Mouse (Mus musculus): ENCODE measurements at regions not wholly inside any gene's neighbourhood (a gene's known extent, or its start where the extent isn't known, plus 50 kb on each side); places are given as distances from the start of the nearest gene placed in this dataset.

DNA sequence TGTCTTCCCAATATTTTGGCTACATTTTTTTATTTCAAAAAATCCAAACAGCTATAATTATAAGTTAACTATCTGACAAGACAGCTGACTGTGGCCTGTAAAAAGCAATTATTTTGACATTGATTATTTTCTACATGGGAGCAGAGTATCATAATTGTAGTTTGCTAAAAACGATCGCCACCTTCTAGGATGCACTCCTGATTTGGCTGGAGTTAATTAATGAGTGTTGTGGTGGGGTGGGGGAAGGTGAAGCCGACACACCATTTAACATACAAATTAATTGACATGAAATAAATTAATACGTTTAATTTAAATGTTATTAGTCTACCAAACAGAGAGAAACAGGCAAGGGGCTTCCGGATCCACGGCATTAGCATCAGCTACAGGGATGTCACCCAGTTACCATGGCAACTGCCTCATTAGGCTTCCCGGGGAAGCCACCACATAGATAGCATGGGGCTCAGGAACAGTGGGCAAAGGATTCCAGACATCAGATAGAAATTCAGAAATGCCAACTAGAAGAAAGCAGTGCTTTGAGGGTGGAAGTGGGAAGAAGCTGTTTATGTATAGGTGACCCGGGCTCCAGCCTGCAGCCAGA lies 255.9 kb downstream of the Prdm2 start:
- no peaks in the 10 kb centered on the region for H3K27me3 ChIP-seq
- H3K9me3 ChIP-seq (replicated peaks), result no peaks in the 10 kb centered on the region
- no peak overlapping the region for H3K4me3 ChIP-seq (replicated peaks)
- H3K36me3 ChIP-seq (replicated peaks), result no peaks in the 10 kb centered on the region
- ATAC-seq (ENCODE audit: insufficient read depth), result no peak
- H3K27ac ChIP-seq (replicated peaks), result no peak overlapping the region
- no peaks in the 10 kb centered on the region for H3K4me1 ChIP-seq (replicated peaks)
- no peak overlapping the region for H3K4me2 ChIP-seq
- no peak overlapping the region for H3K9ac ChIP-seq
- WGBS (ENCODE audit: insufficient replicate concordance), result 53% methylated on average over 8 of the region's 8 CpGs

DNA sequence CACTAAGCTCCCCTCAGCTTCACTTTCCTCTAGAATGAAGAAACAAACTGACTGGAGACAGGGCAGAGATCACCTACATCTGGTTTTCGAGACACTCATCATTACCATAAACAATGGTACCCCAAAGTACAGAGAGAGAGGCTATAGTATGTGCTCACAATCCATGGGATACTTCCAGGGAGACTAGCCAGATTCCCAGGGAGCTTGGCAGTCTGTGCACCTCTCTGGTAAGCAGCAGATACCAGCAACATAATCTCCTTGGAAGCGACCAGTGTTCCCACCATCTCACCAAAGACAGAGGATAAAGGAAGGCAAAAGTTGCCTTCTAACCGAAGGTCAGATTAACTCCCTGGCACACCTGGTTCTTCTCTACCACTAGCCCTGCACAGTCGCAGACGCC lies 256.4 kb downstream of the Prdm2 start:
- ATAC-seq (ENCODE audit: insufficient read depth), result no peak
- Histone ChIP-seq H3K27me3 (no peaks in the 10 kb centered on the region), H3K9ac (no peak overlapping the region), H3K4me1 (replicated peaks) (no peaks in the 10 kb centered on the region), H3K4me2 (no peak overlapping the region), H3K9me3 (replicated peaks) (no peaks in the 10 kb centered on the region), H3K4me3 (replicated peaks) (no peak overlapping the region), H3K27ac (replicated peaks) (no peak overlapping the region), H3K36me3 (replicated peaks) (no peaks in the 10 kb centered on the region)
- 60% methylated on average over 5 of the region's 5 CpGs for WGBS (ENCODE audit: insufficient replicate concordance)

DNA sequence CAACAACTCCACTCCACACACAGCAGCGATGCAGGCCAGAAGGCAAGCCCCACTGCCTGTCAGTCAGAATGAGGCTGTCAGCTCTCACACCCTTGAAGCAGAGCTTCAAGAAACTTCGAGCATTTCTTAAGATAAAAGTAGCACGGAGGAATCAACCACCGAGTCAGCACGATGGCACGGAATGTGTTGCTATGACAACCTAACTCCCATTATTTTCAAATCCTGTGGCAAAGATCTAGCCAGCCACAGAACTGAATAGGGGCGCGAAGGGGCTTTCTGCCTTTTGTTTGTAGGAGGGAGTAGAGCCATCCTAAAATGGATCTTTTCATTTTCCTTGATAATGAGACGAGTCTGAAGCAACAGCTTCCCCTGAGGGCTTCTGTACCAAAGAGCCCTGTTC lies 259.1 kb downstream of the Prdm2 start:
- ATAC-seq (ENCODE audit: insufficient read depth), result no peak
- no peaks in the 10 kb centered on the region for H3K36me3 ChIP-seq (replicated peaks)
- no peaks in the 10 kb centered on the region for H3K9me3 ChIP-seq (replicated peaks)
- whole genome bisulfite sequencing (ENCODE audit: insufficient replicate concordance), result 60% methylated on average over 9 of the region's 9 CpGs
- H3K4me3 ChIP-seq (replicated peaks), result no peak overlapping the region
- H3K4me1 ChIP-seq (replicated peaks), result no peaks in the 10 kb centered on the region
- no peaks in the 10 kb centered on the region for H3K27me3 ChIP-seq
- H3K27ac ChIP-seq (replicated peaks), result no peak overlapping the region
- no peak overlapping the region for H3K4me2 ChIP-seq
- no peak overlapping the region for H3K9ac ChIP-seq

DNA sequence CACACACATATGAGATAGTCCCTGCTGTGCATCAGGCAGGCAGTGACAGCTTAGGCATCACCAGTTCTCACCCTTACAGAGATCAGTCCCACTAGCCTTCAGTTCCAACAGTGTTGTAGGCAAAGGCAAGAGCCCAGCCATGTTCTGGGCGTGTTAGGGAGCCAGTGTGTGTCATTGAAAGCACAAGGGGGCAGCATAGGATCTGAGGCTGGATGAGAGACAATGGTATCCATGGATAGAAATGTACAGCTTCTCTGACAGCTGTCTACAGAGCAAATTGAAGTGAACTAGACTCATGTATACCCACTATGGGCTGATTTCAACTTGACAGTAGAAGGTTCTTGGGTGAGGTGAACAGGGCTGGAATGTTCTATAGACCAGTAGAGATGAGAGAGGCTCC lies 259.9 kb downstream of the Prdm2 start:
- Histone ChIP-seq H3K27me3 (no peaks in the 10 kb centered on the region), H3K9ac (no peak overlapping the region), H3K4me1 (replicated peaks) (no peaks in the 10 kb centered on the region), H3K4me2 (no peak overlapping the region), H3K4me3 (replicated peaks) (no peak overlapping the region), H3K27ac (replicated peaks) (no peak overlapping the region), H3K9me3 (replicated peaks) (no peaks in the 10 kb centered on the region), H3K36me3 (replicated peaks) (no peaks in the 10 kb centered on the region)
- WGBS (ENCODE audit: insufficient replicate concordance), result 14% methylated on average over 1 of the region's 1 CpGs
- no peak for ATAC-seq (ENCODE audit: insufficient read depth)

DNA sequence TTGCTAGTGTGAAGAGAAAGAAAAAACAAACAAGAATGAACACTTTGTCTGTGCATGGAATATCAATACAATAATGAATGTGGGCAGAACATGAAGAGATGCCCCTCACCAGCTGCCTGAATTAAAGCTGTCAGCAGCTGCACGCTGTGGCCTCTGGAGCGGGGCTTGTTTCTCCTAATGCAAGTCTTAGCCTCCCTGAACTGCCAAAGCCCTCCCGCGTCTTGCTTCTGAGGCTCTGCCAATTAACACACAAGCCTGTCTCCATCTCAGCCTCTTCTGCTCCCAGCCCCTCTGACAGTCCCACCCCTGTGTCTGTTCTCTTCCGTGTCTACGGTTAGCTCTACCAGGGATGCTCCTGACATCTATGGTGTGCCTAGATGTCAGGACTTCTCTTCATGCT lies 265.1 kb downstream of the Prdm2 start:
- no peak overlapping the region for H3K27ac ChIP-seq (replicated peaks)
- 66% methylated on average over 6 of the region's 6 CpGs for WGBS (ENCODE audit: insufficient replicate concordance)
- no peaks in the 10 kb centered on the region for H3K36me3 ChIP-seq (replicated peaks)
- ATAC-seq (ENCODE audit: insufficient read depth), result no peak
- H3K4me2 ChIP-seq, result no peak overlapping the region
- H3K9ac ChIP-seq, result no peak overlapping the region
- H3K4me3 ChIP-seq (replicated peaks), result no peak overlapping the region
- H3K9me3 ChIP-seq (replicated peaks), result no peaks in the 10 kb centered on the region
- H3K27me3 ChIP-seq, result no peaks in the 10 kb centered on the region
- H3K4me1 ChIP-seq (replicated peaks), result no peaks in the 10 kb centered on the region

DNA sequence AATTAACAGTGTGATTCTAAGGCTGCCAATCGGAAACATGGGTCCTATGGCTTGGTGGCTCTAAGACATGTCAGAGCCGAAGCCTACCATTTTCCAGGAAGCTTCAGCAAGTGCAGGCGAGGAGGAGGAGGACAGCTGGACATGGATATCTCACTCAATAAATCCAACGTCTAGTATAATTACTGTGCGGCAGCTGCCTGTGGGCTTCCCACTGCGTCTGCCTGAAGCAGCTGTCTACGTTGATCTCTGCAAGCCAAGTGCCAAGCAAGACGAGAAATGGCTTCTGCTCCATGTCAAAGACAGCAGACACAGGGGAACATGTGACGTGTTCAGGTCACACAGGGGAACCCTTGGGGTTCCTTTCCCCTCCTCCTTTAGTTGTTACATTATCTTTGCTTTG lies 279.2 kb downstream of the Prdm2 start:
- no peak for ATAC-seq (ENCODE audit: insufficient read depth)
- Histone ChIP-seq H3K27me3 (no peaks in the 10 kb centered on the region), H3K9me3 (replicated peaks) (0 out of 2 replicates have a peak, but pooled peaks cover 3% of the 10 kb centered on the region), H3K36me3 (replicated peaks) (no peaks in the 10 kb centered on the region), H3K27ac (replicated peaks) (no peak overlapping the region), H3K4me3 (replicated peaks) (no peak overlapping the region), H3K4me1 (replicated peaks) (no peaks in the 10 kb centered on the region), H3K9ac (no peak overlapping the region), H3K4me2 (no peak overlapping the region)
- 65% methylated on average over 9 of the region's 9 CpGs for WGBS (ENCODE audit: insufficient replicate concordance)

DNA sequence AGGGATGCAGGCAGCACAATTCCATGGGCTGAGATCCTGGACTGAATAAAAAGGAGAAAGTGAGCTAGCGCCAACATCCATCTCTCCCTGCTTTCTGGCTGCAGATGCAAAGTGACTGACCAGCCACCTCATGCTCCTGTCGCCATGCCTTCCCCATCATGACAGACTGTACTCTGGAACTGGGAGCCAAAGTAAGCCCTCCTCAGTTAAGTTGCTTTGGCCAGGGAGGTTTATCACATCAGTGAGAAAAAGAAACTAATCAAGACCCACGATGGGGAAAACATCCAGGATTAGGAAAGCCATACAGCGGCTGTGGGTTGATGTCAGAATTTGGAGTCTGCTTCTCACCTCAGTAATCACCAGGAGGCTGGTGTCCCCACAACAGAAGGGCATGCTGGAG lies 283.6 kb downstream of the Prdm2 start:
- 61% methylated on average over 4 of the region's 4 CpGs for WGBS (ENCODE audit: insufficient replicate concordance)
- Histone ChIP-seq H3K9me3 (replicated peaks) (no peaks in the 10 kb centered on the region), H3K4me3 (replicated peaks) (no peak overlapping the region), H3K27ac (replicated peaks) (no peak overlapping the region), H3K27me3 (no peaks in the 10 kb centered on the region), H3K4me1 (replicated peaks) (no peaks in the 10 kb centered on the region), H3K4me2 (no peak overlapping the region), H3K36me3 (replicated peaks) (no peaks in the 10 kb centered on the region), H3K9ac (no peak overlapping the region)
- no peak for ATAC-seq (ENCODE audit: insufficient read depth)

DNA sequence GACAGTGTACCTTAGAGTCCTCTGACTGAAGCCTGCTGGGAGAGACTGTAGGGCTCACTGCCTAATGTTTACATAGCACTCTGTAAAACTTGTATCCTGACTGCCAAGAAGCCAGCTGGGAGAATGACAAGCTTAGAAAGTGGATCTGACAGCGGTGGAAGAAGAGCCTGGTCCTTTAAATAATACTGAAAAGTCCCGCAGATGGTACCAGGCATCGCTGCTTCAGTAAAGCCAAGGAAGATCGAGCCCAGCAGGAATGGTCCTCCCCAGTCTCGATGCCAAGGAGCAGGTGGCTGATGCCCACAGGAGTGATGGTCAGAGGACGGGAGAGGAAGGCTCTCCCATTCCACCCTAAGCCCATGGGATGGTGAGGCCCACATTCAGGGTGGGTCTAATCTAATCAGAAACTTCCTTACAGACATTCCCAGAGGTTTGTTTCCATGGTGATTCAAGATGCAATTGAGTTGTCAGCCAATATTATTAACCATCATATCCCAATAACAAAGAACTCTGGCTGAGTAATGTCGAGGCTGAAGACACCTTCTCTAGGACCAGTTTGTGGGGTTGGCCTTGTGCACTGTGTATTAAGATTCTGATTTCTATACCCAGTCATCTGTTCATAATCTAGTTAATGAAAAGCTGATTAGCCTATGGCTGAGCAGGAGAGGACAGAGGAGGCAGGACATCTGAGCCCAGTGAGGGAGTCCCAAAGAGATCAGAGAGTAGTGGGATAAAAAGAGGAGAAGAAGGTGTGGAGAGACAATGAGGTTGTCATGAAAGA lies 285.3 kb downstream of the Prdm2 start:
- Histone ChIP-seq H3K36me3 (replicated peaks) (no peaks in the 10 kb centered on the region), H3K9me3 (replicated peaks) (no peaks in the 10 kb centered on the region), H3K9ac (no peak overlapping the region), H3K27me3 (no peaks in the 10 kb centered on the region), H3K4me3 (replicated peaks) (no peak overlapping the region), H3K4me2 (no peak overlapping the region), H3K27ac (replicated peaks) (no peak overlapping the region), H3K4me1 (replicated peaks) (no peaks in the 10 kb centered on the region)
- no peak for ATAC-seq (ENCODE audit: insufficient read depth)
- WGBS (ENCODE audit: insufficient replicate concordance), result 67% methylated on average over 7 of the region's 7 CpGs

DNA sequence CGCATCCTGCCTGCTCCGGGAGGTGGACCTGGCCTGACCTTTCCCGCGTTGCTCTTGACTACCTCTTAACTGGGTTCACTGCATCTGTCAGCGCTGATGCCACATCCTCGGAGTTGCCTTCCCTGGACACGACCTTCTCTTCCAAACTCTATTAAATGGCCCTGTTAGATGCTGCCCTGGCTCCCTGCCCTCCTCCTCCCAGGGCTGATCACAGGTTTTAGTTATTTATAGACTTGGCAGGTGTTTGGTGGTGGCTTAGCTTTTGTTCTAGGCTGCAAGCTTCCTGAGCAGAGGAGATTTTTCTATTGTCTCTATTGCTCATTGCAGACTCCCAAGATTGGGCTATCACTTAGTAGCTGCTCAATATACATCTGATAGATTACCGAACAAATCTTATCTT lies 287.7 kb downstream of the Prdm2 start:
- WGBS (ENCODE audit: insufficient replicate concordance), result 66% methylated on average over 8 of the region's 8 CpGs
- ATAC-seq (ENCODE audit: insufficient read depth), result no peak

DNA sequence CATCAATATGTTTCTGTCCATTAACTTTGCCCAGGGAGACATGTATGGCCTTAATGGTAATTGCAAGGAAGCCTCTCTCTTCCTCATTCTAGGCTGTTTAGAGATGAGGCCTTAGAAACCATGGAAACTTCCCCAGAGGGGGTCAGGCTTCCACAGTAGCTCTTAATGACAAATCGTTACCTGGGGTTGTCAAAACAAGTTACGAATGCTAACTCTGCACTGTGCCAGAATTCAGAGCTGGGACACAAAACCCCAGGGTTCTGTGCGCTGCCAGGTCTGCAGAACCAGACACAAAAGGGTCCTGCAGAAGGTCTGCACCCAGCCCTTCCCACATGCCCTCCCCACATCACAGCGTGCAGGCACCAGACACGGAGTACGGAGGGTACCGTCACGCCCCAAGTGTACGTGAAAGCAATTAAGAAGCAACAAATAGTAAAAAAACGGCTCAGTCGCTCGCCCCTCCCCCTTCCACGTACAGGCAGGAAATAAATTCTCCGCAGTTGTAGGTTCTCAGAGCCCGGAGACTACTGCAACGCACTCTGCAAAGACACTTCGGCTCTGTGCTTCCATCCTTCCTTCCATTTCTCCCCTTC lies 303.3 kb downstream of the Prdm2 start:
- no peak overlapping the region for H3K4me3 ChIP-seq (replicated peaks)
- H3K4me1 ChIP-seq (replicated peaks), result no peaks in the 10 kb centered on the region
- 46% methylated on average over 17 of the region's 17 CpGs for WGBS (ENCODE audit: insufficient replicate concordance)
- no peak overlapping the region for H3K27ac ChIP-seq (replicated peaks)
- ATAC-seq (ENCODE audit: insufficient read depth), result no peak
- H3K9me3 ChIP-seq (replicated peaks), result no peaks in the 10 kb centered on the region
- H3K36me3 ChIP-seq (replicated peaks), result no peaks in the 10 kb centered on the region
- no peak overlapping the region for H3K4me2 ChIP-seq
- no peaks in the 10 kb centered on the region for H3K27me3 ChIP-seq
- H3K9ac ChIP-seq, result no peak overlapping the region

More for the DNA sequence above, 287.7 kb downstream of the Prdm2 start:
- Histone ChIP-seq H3K9ac (no peak overlapping the region), H3K9me3 (replicated peaks) (no peaks in the 10 kb centered on the region), H3K4me3 (replicated peaks) (no peak overlapping the region), H3K4me1 (replicated peaks) (no peaks in the 10 kb centered on the region), H3K36me3 (replicated peaks) (no peaks in the 10 kb centered on the region), H3K27me3 (no peaks in the 10 kb centered on the region), H3K4me2 (no peak overlapping the region), H3K27ac (replicated peaks) (no peak overlapping the region)

DNA sequence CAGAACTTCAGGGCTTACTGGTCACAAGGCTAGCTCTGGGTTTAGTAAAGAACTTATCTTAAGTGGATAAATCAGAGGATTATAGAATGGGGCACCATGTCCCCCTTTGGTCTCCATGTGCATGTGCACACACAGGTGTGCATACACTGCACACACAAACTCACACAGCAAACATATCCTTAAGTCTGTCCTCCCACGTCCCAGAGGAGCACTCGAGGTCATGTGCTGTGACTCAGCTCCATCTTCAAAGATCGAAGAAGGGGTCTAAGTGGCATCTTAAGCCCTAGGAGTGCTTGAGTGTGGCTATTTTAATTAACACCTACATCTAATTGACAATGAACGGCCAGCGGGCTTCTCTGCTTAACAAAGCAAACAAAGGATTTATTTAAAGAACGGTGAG lies 304.0 kb downstream of the Prdm2 start:
- H3K4me3 ChIP-seq (replicated peaks), result no peak overlapping the region
- no peak overlapping the region for H3K4me2 ChIP-seq
- H3K4me1 ChIP-seq (replicated peaks), result no peaks in the 10 kb centered on the region
- H3K27ac ChIP-seq (replicated peaks), result no peak overlapping the region
- no peaks in the 10 kb centered on the region for H3K36me3 ChIP-seq (replicated peaks)
- no peaks in the 10 kb centered on the region for H3K9me3 ChIP-seq (replicated peaks)
- ATAC-seq (ENCODE audit: insufficient read depth), result no peak
- H3K9ac ChIP-seq, result no peak overlapping the region
- WGBS (ENCODE audit: insufficient replicate concordance), result 60% methylated on average over 6 of the region's 6 CpGs
- no peaks in the 10 kb centered on the region for H3K27me3 ChIP-seq
